Mouse (Mus musculus) cortical plate, adult 2 months (tissue): ENCODE results near the gene Ruvbl2. TPM values are rescaled to one million over a fixed set of nuclear protein-coding genes. Genes with fewer than 3 reads are reported as not detected.

Experiments used
- H3K27ac ChIP-seq: fragments of 200-500 bp; 2 replicates; pipeline ENCODE4 v1.5.1; 2012; ENCODE audit warnings: low read length, control low read depth, inconsistent platforms; ENCODE audit not compliant: insufficient read depth
- H3K4me1 ChIP-seq: fragments of 200-500 bp; 2 replicates; pipeline ENCODE4 v1.6.1; 2011; ENCODE audit warnings: low read length; ENCODE audit not compliant: control insufficient read depth, insufficient read depth
- H3K4me3 ChIP-seq: fragments of 200-500 bp; 2 replicates; pipeline ENCODE4 v1.5.1; 2011; ENCODE audit warnings: mild to moderate bottlenecking, low read length, control low read depth; ENCODE audit not compliant: insufficient read depth
- CTCF ChIP-seq: fragments of 200-500 bp; IDR thresholded peaks from 2 replicates; pipeline ENCODE4 v1.5.1; 2011; ENCODE audit warnings: mild to moderate bottlenecking, control low read depth, low read length; ENCODE audit not compliant: insufficient read depth; ENCODE audit errors: extremely low read depth
- POLR2A ChIP-seq: fragments of 200-500 bp; IDR thresholded peaks from 2 replicates; pipeline ENCODE4 v1.6.1; 2011; ENCODE audit warnings: mild to moderate bottlenecking, low read length, control low read depth; ENCODE audit not compliant: insufficient read depth; ENCODE audit errors: extremely low read depth
- polyA plus RNA-seq: library from polyadenylated mRNA; depleted of rRNA; stranded (reverse); fragments of >200 nt; gene quantifications from 2 replicates; pipeline ENCODE4 v1.2.3, GENCODE M21; 2012; rRNA removed

Ruvbl2 gene
- polyA plus RNA-seq, 1 experiment: 47.4 TPM

DNA sequence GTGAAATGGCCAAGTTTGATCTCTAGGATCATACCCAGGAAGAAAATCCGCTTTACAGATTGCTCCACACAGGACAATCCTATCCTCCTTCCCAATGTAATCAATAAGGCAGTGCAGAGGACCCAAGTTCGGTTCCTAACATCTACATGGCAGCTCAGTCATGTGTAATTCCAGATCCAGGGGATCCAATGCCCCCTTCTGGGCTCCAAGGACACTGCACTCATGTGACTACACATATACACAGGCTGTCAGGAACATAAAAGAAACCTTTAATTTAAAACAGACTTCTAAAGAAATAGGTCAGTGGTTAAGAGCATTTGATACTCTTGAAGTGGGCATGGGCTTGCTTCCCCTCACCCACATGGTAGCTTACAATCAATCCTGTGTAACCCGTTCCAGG lies 51.8 kb downstream of the Ruvbl2 start:
- H3K4me3 ChIP-seq: no peak overlapping the region

DNA sequence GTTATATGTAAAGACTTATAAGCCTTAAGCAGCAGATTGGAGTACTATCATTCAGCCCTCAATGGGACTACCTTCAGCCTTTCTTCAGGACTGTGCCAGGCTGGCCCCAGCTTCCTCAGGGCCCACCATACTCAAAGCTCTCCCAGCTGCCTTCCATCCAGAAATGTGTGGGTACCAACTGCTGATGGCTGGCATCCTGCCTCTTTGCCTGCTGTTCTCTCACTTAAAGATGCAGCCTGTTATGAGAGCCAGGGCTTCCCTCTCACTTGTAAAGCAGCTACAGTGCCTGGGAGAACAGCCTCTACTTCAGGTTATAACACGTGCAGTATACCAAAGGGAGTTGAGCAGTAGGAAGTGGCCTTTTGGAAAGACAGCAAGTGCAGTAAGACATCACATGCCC lies 61.8 kb downstream of the Ruvbl2 start:
- no peak overlapping the region for H3K4me3 ChIP-seq
- TF ChIP-seq POLR2A (no peak), CTCF (no peak)
- H3K27ac ChIP-seq: no peak overlapping the region
- no peaks in the 10 kb centered on the region; the same call in 1 of the 2 replicates for H3K4me1 ChIP-seq

More for the DNA sequence above, 51.8 kb downstream of the Ruvbl2 start:
- TF ChIP-seq CTCF: 0 out of 2 replicates have a peak, but pooled peaks have one; percentile 12
- no peak for TF ChIP-seq POLR2A
- Histone ChIP-seq H3K27ac (no peak overlapping the region), H3K4me1 (no peaks in the 10 kb centered on the region)

DNA sequence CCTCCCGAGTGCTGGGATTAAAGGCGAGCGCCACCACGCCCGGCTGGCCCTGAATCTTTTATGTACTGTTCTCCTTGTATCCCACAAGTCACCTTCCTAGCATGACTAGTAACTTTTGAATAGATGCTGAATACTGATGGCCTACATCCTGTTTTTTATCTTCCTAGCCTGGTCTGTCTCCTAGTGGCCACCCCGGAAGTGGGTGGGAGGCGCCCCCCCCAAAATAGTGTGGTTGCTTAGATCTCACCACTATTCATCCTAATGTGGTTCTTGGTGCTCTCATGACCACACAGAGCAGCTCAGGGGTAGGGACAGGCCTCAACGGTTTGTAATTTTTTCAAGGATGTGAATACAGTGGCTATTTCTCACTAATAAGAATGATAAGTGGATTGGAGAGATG lies 63.3 kb downstream of the Ruvbl2 start:
- no peak overlapping the region for H3K4me3 ChIP-seq
- TF ChIP-seq CTCF (no peak), POLR2A (no peak)
- H3K4me1 ChIP-seq: no peaks in the 10 kb centered on the region; the same call in 1 of the 2 replicates
- H3K27ac ChIP-seq: no peak overlapping the region

DNA sequence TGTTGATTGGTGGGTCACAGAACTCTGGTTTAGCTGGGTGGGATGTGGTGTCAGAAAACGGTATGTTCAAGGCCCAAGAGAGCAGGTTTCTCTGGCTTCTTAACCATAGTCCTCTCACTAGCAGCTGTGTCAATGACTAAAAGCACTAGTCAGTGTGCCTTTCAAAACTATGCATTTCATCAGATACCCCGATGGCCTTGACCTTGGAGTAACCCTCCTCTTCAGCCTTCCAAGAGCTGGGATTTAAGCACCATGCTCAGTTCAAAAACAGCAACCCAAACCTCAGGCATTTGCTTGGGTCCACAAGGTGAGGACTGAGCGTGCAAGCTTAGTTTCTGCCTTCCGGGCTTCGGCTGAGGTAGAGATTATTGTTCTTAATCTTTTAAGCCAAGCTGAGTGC lies 65.5 kb downstream of the Ruvbl2 start:
- peaks cover 3% of the 10 kb centered on the region; the same call in 1 of the 2 replicates for H3K4me1 ChIP-seq
- no peak overlapping the region for H3K27ac ChIP-seq
- TF ChIP-seq POLR2A: no peak
- TF ChIP-seq CTCF: no peak
- H3K4me3 ChIP-seq: no peak overlapping the region

Other genes with a start within 250 kb of the Ruvbl2 start
- gene Ccdc155, start 233.2 kb downstream of the Ruvbl2 start, polyA plus RNA-seq: 4.7 and 5.0 TPM in 2 replicates
- gene Dkkl1, start 225.9 kb downstream of the Ruvbl2 start, polyA plus RNA-seq: 41.4 and 47.2 TPM in 2 replicates
- gene Tead2, start 222.3 kb downstream of the Ruvbl2 start, polyA plus RNA-seq: 5.0 and 6.4 TPM in 2 replicates
- 10.6 and 11.9 TPM in 2 replicates for gene Cd37, start 199.0 kb downstream of the Ruvbl2 start, polyA plus RNA-seq
- gene Slc6a16, start 197.0 kb downstream of the Ruvbl2 start, polyA plus RNA-seq: 2.1 TPM in 2 replicates
- gene Slc6a21, start 160.6 kb downstream of the Ruvbl2 start, polyA plus RNA-seq: 0.08 and 0.30 TPM in 2 replicates
- 29.1 and 35.1 TPM in 2 replicates for gene Trpm4, start 104.3 kb downstream of the Ruvbl2 start, polyA plus RNA-seq
- gene Hrc, start 102.8 kb downstream of the Ruvbl2 start, polyA plus RNA-seq: 0.35 and 0.55 TPM in 2 replicates
- 164 and 167 TPM in 2 replicates for gene Ppfia3, start 71.1 kb downstream of the Ruvbl2 start, polyA plus RNA-seq
- 336 TPM in 2 replicates for gene Lin7b, start 67.5 kb downstream of the Ruvbl2 start, polyA plus RNA-seq
- gene Snrnp70, start 42.4 kb downstream of the Ruvbl2 start, polyA plus RNA-seq: 720 and 793 TPM in 2 replicates
- not detected in 2 replicates for gene Kcna7, start 32.4 kb downstream of the Ruvbl2 start, polyA plus RNA-seq
- 0.04 and 0.08 TPM in 2 replicates for gene Ntf5, start 24.4 kb downstream of the Ruvbl2 start, polyA plus RNA-seq
- 0.17 TPM in 1 of 2 replicates, not detected in the other for gene Lhb, start 17.3 kb downstream of the Ruvbl2 start, polyA plus RNA-seq
- gene Gys1, start 3.3 kb downstream of the Ruvbl2 start, polyA plus RNA-seq: 25.7 and 26.4 TPM in 2 replicates
- gene Ftl1, start 21.8 kb upstream of the Ruvbl2 start, polyA plus RNA-seq: 588 and 637 TPM in 2 replicates
- 99.4 and 103 TPM in 2 replicates for gene Bax, start 28.8 kb upstream of the Ruvbl2 start, polyA plus RNA-seq
- 0.11 and 0.13 TPM in 2 replicates for gene Tulp2, start 43.8 kb upstream of the Ruvbl2 start, polyA plus RNA-seq
- 0.19 TPM in 1 of 2 replicates, not detected in the other for gene Gm45808, start 48.7 kb upstream of the Ruvbl2 start, polyA plus RNA-seq
- 5.9 and 6.5 TPM in 2 replicates for gene Dhdh, start 50.7 kb upstream of the Ruvbl2 start, polyA plus RNA-seq
- gene Nucb1, start 72.3 kb upstream of the Ruvbl2 start, polyA plus RNA-seq: 88.2 and 99.6 TPM in 2 replicates
- gene Ppp1r15a, start 88.2 kb upstream of the Ruvbl2 start, polyA plus RNA-seq: 19.4 and 20.0 TPM in 2 replicates
- gene Plekha4, start 88.2 kb upstream of the Ruvbl2 start, polyA plus RNA-seq: 5.1 and 6.3 TPM in 2 replicates
- 0.45 and 0.54 TPM in 2 replicates for gene Hsd17b14, start 116.8 kb upstream of the Ruvbl2 start, polyA plus RNA-seq
- gene Bcat2, start 132.1 kb upstream of the Ruvbl2 start, polyA plus RNA-seq: 26.1 and 26.5 TPM in 2 replicates
- not detected in 2 replicates for gene Fgf21, start 177.4 kb upstream of the Ruvbl2 start, polyA plus RNA-seq
- gene Fut1, start 179.2 kb upstream of the Ruvbl2 start, polyA plus RNA-seq: 0.09 and 0.15 TPM in 2 replicates
- 0.09 and 0.13 TPM in 2 replicates for gene Izumo1, start 183.7 kb upstream of the Ruvbl2 start, polyA plus RNA-seq
- 6.9 and 7.8 TPM in 2 replicates for gene Rasip1, start 189.4 kb upstream of the Ruvbl2 start, polyA plus RNA-seq
- gene Mamstr, start 201.9 kb upstream of the Ruvbl2 start, polyA plus RNA-seq: 5.2 and 7.1 TPM in 2 replicates
- 0.21 and 0.28 TPM in 2 replicates for gene Fut2, start 228.3 kb upstream of the Ruvbl2 start, polyA plus RNA-seq
- 20.9 and 26.3 TPM in 2 replicates for gene Ntn5, start 245.9 kb upstream of the Ruvbl2 start, polyA plus RNA-seq